Mouse (Mus musculus) frontal cortex, adult 2 months (tissue): ENCODE data around the gene Tmtc2. TPM values are rescaled to one million over a fixed set of nuclear protein-coding genes. Genes with fewer than 3 reads are reported as not detected.

Source experiments
- DNase-seq, 2 experiments: peaks; one replicate each; pipeline ENCODE4 v3.0.0; 2022; ENCODE audit warnings: low spot score in 1 of 2; ENCODE audit errors: extremely low spot score in 1 of 2
- polyA plus RNA-seq: library from polyadenylated mRNA; depleted of rRNA; stranded (reverse); fragments of >200 nt; gene quantifications from 2 replicates; pipeline ENCODE4 v1.2.3, GENCODE M21; 2012

Gene Tmtc2
- polyA plus RNA-seq, 1 experiment = 9.3 TPM

DNA sequence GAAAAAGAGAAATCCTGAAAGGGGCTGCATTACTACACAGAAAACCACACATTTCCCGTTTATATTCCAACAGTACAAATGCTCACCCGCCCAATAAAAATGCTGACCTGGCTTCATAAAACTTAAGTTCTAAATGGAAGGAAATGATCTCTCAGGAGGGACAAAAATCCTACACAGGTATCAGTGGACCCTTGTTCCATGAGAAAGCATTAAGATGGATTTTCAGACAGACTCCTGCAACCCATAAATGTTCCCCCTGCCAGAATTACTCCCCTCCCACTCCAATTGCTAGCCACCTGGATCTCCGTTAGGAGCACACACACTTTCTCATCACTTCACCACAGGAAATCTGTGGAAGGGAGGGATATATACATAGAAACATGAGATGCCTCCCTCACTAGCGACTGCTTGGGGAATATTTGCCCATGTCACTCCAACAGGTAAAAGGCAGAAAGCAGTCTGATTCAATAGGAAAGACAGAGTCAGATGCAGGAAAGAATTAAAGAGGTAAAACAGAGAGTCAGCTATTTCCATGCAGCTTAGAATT, 250.5 kb downstream of the Tmtc2 start:
- no peak for DNase-seq

DNA sequence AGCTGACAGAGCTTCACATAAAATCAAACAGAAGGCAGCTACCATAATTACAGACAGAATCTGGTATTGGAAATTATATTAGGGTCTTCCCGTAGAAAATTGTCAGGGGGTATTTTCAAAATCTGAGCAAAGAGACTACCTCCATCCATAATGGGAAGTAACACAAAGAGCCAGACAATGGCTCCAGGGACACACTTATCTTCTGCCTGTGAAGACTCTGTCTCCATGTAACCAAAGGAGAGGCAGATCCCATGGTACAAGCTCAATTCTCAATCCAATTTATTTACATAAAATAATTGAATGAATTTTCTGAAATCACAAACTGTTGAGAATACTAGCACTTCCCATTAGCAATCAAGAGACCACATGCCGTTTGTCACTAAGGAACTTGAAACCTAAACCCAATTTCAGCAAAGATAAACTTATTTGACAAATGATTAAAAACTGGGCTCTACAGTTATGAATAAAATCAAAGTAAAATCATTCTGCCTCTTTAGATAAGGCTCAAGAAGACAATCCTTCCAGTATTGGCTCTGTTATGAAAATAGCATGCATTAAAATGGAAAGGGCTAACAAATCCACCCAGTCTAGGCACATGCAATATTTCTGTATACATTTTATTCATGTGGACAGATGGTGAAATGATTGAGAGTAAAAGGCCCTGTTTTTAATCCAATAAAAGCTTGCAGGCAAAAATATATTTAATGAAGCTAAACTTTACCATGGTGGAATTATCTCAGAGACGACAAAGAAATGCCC, 254.8 kb downstream of the Tmtc2 start:
- DNase-seq = no peak

DNA sequence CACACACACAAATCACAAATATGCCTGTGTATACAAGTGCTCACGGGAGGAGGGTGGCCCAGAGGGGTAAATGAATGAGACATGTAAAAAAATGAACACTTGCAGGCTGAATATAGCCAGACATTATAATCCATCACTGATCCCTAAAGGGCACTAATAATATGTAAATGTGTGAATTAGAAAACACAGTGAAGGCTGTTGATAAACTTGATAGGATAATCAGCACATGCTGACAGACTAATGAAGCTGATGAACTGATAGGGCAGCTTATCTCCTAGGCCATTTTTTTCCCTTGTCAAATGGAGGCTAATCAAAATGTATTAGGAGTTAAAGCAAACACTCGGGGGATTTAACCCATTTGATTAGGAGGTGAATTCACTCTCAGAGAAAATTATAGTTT, 255.4 kb downstream of the Tmtc2 start:
- no peak for DNase-seq

DNA sequence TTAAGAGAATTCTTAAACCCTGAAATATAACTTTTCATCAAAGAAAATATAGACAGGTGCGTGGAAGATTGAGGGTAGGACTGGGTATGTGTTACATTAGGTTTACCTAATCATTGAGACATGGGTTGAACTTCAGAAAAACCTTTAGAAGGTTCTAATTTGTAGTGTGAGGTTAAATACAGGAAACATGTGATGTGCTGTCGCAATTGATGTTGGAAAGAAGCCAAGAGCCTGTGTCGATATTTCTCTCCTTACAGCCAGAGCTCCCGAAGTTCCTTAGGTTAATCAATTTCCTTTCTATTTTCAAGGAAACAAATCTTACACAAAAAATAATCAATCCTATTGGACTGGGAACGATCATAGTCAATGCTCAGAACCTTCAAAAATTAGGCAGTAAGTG, 261.3 kb downstream of the Tmtc2 start:
- DNase-seq = no peak

DNA sequence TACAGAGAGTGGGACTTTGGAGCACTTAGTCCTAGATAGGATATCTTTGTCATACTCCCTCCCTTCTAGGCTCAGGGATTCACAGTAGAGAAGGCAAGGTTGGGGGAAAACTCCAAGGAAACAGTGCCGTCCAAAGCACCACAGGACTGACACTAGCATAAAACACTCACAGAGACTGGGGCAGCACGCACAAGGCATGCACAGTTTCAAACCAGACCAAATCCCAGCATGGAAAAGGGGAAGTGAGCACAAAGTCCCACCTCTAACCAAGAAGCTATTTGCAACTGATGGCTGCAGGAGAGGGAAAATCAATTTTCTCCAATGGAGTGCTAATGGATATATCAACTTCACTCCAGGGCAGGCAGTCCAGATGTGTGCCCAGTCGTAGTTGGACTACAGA, 276.7 kb downstream of the Tmtc2 start:
- DNase-seq = no peak

DNA sequence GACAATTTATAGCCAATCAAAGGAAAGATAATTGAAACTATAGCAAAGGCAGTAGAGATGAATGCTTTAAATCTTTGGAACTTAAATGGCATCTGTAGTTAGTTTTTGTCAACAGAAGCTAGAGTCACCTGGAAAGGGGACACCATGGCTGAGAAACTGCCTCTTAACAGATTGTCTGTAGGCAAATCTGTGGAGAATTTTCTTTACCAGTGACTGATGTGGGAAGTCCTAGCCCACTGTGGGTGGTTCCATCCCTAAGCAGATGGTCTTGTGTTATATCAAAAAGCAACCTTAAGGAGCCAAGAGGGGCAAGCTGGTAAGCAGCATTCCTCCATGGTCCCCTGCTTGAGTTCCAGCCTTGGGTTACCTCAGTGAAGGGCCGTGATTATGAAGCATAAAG, 281.3 kb downstream of the Tmtc2 start:
- peak in 1 of 2 experiments; percentile 29 for DNase-seq

DNA sequence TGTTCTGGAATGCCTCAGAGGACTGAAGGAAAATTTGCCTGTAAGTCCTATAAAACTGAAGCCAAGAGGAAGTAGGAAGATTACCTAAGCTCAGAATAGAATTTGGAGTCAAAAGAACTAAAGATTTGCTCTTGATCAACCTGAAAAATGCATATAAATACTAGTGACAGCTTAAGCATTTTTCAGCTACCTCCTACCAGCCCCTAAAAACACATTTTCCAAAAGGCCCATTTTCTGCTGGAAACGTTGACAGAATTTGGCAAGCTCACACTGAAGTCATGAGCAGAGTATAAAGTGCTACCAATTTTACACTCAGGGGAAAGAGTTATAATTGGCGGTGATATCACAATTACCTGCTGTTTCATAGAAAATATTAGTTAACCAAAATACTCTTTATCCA, 285.8 kb downstream of the Tmtc2 start:
- peak in 1 of 2 experiments; percentile 60 for DNase-seq

DNA sequence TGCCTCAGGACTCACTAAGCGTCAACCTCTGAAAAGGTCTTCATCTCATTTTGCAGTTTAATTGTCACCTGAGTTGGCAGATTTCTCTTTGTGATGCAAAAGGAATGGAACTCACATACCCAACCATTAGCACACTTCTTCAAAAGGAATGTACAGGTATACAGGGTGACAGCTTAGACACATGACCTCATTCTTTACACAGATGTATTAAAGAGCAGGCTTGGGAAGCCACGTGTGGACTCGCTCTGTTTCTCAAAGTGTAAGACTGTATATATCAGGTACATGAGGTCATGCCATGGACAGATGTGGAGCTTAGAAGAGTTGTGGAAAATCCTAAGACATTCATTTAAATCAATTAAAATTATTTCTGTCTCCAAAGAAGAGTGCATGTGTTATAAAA, 286.7 kb downstream of the Tmtc2 start:
- no peak for DNase-seq

DNA sequence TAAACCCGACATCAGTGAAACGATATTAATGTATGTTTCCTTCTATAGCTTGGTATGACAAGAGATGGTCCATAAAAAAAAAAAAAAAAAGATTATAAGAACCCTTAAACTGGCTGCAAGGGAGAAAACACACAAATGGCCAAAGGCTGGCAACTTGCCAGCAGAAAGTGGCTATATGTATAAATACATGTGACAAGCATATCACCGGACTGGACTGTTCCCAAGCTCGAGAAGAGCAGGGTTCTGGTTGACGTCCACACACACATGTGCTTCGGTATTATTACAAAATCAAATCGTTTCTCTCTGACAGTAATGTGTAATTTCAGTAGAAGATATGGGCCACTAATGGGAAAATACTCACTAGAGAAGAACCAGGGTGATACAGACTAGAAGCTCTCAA, 287.2 kb downstream of the Tmtc2 start:
- DNase-seq = no peak

DNA sequence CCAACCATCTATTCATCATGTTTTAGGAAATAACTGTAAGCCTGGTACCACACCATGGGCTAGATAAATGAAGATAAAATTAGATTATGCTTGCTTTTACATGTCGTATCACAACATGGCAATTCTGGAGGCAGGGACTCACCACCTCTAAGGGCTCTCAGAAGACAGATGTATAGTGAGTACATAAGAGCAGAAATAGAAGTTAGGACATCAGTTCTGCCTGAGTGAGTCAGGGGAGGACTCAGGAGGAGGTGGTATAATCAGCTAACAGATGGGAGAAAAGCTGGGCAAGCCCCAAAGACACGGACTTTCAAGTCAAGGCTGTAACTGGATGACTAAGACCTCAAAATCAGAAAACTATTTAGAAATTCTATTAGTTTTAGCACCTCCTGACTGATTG, 288.0 kb downstream of the Tmtc2 start:
- DNase-seq = peak; percentile 53 to 68

DNA sequence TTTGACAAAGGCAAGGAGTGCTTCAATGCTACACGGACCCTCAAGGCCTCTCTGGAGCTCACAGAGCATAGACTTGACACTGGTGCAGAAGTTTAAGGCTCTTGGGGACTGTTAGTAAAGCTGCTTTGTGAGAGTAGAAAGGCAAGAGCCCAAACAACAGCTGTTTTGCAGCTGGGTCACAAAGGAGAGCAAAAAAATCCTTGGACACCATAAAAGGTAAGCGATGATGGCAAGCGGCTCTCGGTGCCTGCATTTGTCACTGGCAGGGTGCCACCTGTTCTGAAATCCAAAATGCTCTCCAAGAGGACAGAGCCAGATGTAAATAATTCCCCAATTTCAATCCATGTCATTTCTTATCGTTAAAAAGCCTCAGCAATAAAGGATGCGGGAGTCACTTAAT, 290.1 kb downstream of the Tmtc2 start:
- DNase-seq = peak in 1 of 2 experiments; percentile 15

DNA sequence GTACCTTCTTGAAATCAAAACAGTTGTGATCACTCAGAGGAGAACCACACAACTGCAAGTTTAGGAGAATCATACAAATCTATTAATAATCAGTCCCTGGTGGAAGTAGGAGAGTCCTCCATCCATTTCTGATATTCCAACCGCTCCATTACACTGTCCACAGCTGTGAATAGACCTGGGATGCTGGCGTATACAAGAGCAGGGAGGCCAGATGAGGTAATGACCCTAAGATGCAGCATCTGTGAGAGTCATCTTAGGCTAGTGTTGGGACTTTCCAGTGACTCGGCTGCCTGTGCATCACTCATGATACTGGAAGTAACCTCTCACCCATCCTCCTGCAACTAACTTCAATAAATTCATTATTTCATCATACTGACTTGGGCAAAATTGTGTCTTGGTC, 293.3 kb downstream of the Tmtc2 start:
- no peak for DNase-seq

DNA sequence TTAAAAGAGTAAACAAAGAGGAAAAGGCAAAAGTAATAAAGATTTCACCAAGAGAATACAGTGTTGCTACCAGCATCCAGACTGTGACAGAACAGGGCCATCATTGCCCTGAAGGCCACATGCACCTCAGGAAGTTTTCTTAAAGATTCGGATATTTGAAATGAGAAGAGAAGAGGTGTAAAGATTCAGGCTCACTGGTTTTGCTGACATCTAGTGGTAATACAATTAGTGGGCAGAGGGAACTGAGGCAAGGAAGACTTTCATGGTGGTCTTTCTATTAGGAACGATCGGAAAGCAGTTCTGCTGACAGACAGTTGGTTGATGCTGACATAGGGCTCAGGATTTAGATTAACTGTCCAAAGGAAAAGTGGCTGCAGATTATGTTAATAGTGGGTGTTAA, 314.2 kb downstream of the Tmtc2 start:
- DNase-seq = peak in 1 of 2 experiments; percentile 11

DNA sequence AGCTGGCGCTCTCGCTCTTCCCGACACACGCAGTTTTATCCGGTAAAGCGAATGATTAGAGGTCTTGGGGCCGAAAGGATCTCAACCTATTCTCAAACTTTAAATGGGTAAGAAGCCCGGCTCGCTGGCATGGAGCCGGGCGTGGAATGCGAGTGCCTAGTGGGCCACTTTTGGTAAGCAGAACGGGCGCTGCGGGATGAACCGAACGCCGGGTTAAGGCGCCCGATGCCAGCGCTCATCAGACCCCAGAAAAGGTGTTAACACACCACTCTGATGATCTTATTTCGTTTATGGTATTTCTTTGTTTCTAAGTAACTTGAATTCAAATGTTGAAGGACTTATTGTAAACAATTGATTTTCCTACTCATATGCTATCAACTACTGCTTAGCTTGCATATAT, 336.0 kb downstream of the Tmtc2 start:
- peak in 1 of 2 experiments; percentile 31 for DNase-seq

DNA sequence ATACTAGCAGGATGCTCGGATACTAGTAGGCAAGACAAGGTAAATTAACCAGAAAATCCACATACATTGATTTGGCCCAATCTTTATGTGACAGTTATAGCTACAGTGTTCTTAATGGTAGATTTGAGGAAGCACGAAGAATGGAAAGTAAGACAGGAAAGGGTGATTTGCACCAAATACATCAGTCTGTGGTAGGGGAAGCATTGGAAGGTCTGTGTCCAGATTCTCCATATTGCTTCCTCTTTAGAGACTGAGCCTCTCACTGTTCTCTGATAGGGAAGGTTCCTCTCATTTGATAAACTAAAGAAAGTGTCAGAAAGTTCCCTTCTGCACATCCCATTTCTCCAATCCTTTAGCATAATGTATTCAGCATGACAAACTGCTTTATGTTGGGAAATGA, 341.4 kb downstream of the Tmtc2 start:
- DNase-seq = no peak

DNA sequence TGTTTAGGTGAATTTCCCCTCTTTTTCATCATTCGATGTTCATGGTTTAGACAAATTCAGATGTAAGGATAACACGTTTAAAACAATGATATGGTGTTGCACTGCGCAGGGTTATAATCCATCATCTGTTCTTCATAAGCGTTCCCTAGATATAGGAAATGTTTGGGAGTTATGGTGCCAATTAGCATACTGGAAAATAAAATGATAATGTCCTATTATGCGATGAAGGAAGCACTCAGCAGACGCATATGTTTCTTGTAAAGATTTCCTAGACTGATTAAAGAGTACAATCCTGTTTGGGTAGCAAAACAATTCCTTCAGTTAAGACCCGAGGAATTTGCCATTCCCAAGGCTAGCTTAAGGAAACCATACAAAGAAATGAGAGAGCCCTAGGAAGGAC, 343.8 kb downstream of the Tmtc2 start:
- no peak for DNase-seq

DNA sequence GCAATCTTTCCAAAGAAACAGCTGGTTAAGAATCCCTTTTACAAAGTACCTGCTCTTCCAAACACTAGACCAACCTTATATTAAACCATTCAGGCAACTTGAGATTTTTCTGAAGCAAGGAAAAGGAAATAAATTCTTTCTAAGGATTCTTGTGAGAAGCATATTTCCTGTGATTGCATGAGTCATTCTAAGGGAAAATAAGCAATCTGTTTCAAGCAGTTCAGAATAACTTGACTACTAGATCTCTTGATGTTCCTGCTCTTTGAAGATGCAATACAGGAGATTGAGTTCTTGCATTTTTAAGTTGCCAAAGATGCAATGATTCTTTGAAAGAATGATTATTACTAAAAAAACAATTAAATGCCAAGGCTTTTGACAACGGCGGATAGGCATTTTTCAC, 345.6 kb downstream of the Tmtc2 start:
- peak in 1 of 2 experiments; percentile 16 for DNase-seq

DNA sequence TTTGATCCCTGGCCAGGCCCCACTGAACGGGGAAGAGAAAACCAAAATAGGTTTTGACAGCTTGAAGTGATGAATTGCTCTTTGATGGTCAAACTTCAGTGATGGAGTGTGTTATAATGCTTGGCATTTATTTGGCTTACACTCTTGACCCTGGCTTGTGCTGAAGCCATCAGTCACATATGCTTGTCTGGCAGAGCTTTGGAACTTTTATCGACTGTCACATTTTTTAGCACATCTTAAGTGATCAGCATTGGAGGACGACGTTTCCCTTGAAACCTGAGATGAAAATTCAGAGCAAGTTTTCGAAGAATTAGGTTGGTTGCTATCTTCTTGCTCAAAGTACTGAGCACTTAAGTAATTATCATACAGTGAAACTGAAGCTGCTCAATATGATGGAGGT, 346.6 kb downstream of the Tmtc2 start:
- DNase-seq = no peak

DNA sequence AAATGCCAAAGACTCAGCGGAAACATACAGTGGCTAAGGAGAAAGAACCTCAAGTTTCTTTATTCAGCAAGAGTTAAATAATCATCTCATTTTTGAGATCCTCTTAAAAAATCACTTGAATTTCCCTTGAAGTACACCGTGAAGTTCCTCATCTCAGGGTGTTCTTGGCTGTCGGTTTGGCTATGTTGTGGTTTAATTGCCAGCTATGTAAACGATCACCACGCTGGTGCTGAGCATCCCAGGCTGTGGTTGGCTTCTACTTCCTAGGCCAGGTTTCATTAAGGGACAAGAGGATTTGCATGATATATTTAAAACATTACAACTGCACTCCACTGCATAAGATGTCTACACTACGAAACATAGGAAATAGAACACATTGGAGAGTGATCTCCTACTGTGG, 348.5 kb downstream of the Tmtc2 start:
- no peak for DNase-seq

DNA sequence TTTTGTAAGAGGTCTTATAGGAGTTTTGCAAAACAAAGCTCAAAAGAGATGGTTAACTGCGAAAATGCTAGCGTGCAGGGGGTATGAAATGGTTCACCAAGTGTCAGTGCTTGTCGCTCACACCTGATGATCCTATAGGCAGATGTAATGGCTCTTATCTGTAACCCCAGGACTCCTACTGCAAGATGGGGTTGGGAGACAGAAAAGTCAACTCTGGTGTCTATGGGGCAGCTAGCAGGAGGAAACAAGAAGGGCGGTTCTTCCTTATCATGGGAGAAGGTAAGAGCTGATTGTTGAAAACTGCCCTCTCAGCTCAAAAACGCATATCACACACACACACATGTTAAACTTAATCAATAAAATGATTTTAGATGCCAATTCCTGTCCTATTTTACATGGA, 351.3 kb downstream of the Tmtc2 start:
- no peak for DNase-seq

DNA sequence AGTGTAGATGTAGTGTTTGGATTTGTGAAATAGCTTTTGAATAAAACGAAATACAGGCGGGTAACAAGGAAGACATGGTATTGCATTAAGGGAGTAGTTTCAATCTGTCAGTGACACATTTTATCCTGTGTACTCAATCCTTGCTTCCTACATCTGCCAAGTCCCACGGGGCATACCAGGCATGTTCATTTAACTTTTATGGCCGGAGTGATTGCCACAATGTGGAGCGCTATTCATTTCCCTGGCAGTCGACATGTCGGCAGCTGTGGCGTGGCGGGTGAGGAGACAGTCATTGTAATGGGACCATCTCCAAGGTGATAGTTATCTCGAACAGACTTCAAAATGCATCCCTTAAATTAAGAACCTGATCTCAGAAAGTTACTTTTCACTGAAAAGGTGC, 372.8 kb downstream of the Tmtc2 start:
- no peak for DNase-seq

DNA sequence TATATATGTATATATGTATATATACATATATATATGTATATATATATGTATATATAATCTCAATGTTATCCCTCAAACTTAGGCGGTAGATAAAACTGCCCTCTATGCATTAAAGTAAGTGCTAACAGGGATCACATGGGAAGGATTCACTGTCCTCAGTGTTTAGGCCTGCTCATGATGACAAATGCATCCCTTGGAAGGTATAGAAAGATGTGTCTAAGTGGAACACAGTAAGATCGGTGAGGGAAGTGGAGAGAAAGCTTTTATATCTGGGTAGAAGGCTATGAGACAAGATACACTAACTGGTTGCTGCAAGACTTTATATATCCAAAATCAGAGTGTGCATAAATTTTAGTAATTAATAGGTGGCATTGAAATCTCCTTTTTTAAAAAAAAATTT, 373.6 kb downstream of the Tmtc2 start:
- DNase-seq = no peak

DNA sequence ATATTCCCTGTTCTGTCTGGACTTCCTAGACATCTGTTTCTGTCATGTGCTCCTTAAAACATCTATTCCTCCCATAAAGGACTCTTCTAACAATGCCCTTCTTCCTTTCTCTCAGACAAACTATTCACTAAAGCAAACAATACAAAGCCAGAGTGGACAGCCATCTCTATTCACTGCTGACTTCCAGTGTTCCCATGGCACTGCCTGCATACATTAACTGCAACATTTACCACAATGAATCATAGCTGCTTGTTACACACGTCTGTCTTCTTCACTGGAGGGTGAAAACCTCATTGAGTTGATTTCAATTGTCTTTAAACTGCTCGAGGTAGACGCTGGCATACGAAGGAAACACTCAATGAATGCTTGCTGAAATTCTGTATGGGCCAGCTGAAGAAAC, 374.2 kb downstream of the Tmtc2 start:
- no peak for DNase-seq
